Mouse (Mus musculus) CH12.LX (cell line): ENCODE data around the gene Gm1043. TPM values are rescaled to one million over a fixed set of nuclear protein-coding genes. Genes with fewer than 3 reads are reported as not detected.

Experiments
- DNase-seq: peaks from one replicate; pipeline ENCODE4 v3.0.0-alpha.2; 2013; ENCODE audit errors: extremely low read depth
- H3K27ac ChIP-seq: 2 replicates; pipeline ENCODE4 v1.5.1; 2012; ENCODE audit warnings: low read depth, mild to moderate bottlenecking, control low read depth, moderate library complexity; ENCODE audit not compliant: insufficient read depth
- H3K27me3 ChIP-seq: replicated peaks from 2 replicates; pipeline ENCODE3; 2012; ENCODE audit warnings: inconsistent platforms
- H3K36me3 ChIP-seq, 2 experiments: replicated peaks in 1 of 2; 2 replicates each; pipeline versions ENCODE3 to v1.6.1; 2012; ENCODE audit warnings: inconsistent platforms in 1 of 2, low read length in 1 of 2, mild to moderate bottlenecking in 1 of 2, mixed read lengths in 1 of 2, moderate library complexity in 1 of 2; ENCODE audit not compliant: control insufficient read depth in 1 of 2, insufficient read depth in 1 of 2
- H3K4me1 ChIP-seq, 2 experiments: 2 replicates each; pipeline ENCODE4 v1.6.1; 2012; ENCODE audit warnings: inconsistent platforms in 1 of 2, moderate library complexity in 1 of 2; ENCODE audit not compliant: insufficient read depth in 2 of 2, control insufficient read depth in 1 of 2
- H3K4me2 ChIP-seq: 2 replicates; pipeline ENCODE4 v1.6.1; 2012; ENCODE audit warnings: low read depth, mild to moderate bottlenecking, control low read depth; ENCODE audit not compliant: poor library complexity, insufficient read depth, severe bottlenecking
- H3K4me3 ChIP-seq, 3 experiments: fragments of 150-350 bp in 1 of 3; sonication (generic) in 1 of 3; replicated peaks in 1 of 3; 2 replicates each; pipeline versions ENCODE3 to v1.5.1; 2011 to 2012; ENCODE audit warnings: low read depth in 2 of 3, low read length in 2 of 3, mild to moderate bottlenecking in 2 of 3, moderate library complexity in 2 of 3, control low read depth in 1 of 3, improper control_type of control experiment in 1 of 3, inconsistent platforms in 1 of 3, mixed read lengths in 1 of 3; ENCODE audit not compliant: poor library complexity in 1 of 3
- H3K79me2 ChIP-seq: replicated peaks from 2 replicates; pipeline ENCODE4 v1.6.1; 2012; ENCODE audit warnings: mild to moderate bottlenecking, moderate library complexity; ENCODE audit not compliant: control insufficient read depth, poor library complexity, insufficient read depth, severe bottlenecking; ENCODE audit errors: extremely low read depth
- H3K9ac ChIP-seq: 2 replicates; pipeline ENCODE4 v1.6.1; 2012; ENCODE audit warnings: low read depth, mild to moderate bottlenecking, control low read depth, moderate library complexity; ENCODE audit not compliant: insufficient read depth
- H3K9me3 ChIP-seq: replicated peaks from 2 replicates; pipeline ENCODE3; 2012; ENCODE audit warnings: low read length, inconsistent platforms, mixed read lengths
- CTCF ChIP-seq, 2 experiments: IDR thresholded peaks in 1 of 2; conservative IDR thresholded peaks in 1 of 2; 2 replicates each; pipeline ENCODE4 v1.5.1; 2011 to 2012; ENCODE audit warnings: low read depth in 2 of 2, low read length in 2 of 2, improper control_type of control experiment in 1 of 2, inconsistent platforms in 1 of 2, mild to moderate bottlenecking in 1 of 2, moderate library complexity in 1 of 2
- EP300 ChIP-seq: IDR thresholded peaks from 2 replicates; pipeline ENCODE4 v1.6.1; 2011; ENCODE audit warnings: low read length, improper control_type of control experiment
- ETS1 ChIP-seq: conservative IDR thresholded peaks from 2 replicates; pipeline ENCODE4 v1.6.1; 2012; ENCODE audit warnings: low read depth, mild to moderate bottlenecking, inconsistent platforms, low read length, improper control_type of control experiment, moderate library complexity
- HCFC1 ChIP-seq: IDR thresholded peaks from 2 replicates; pipeline ENCODE4 v1.6.1; 2012; ENCODE audit warnings: low read depth, mild to moderate bottlenecking, inconsistent platforms, low read length, improper control_type of control experiment
- MAX ChIP-seq: IDR thresholded peaks from 2 replicates; pipeline ENCODE4 v1.6.1; 2011; ENCODE audit warnings: low read length, improper control_type of control experiment
- MAZ ChIP-seq: IDR thresholded peaks from 2 replicates; pipeline ENCODE4 v1.6.1; 2012; ENCODE audit warnings: low read depth, mild to moderate bottlenecking, inconsistent platforms, low read length, improper control_type of control experiment, moderate library complexity
- MYC ChIP-seq: IDR thresholded peaks from 2 replicates; pipeline ENCODE4 v1.6.1; 2011; ENCODE audit warnings: low read depth, mild to moderate bottlenecking, improper control_type of control experiment, low read length
- NRF1 ChIP-seq: IDR thresholded peaks from 2 replicates; pipeline ENCODE4 v1.6.1; 2014; ENCODE audit warnings: low read depth, mild to moderate bottlenecking, inconsistent platforms, low read length, improper control_type of control experiment, moderate library complexity
- POLR2AphosphoS2 ChIP-seq: IDR thresholded peaks from 2 replicates; pipeline ENCODE4 v1.6.1; 2011; ENCODE audit warnings: low read depth, low read length, improper control_type of control experiment
- RAD21 ChIP-seq: IDR thresholded peaks from 2 replicates; pipeline ENCODE4 v1.6.1; 2011; ENCODE audit warnings: low read depth, mild to moderate bottlenecking, low read length, improper control_type of control experiment, moderate library complexity
- SIN3A ChIP-seq: IDR thresholded peaks from 2 replicates; pipeline ENCODE4 v1.6.1; 2012; ENCODE audit warnings: low read length, improper control_type of control experiment, inconsistent platforms
- SMC3 ChIP-seq: IDR thresholded peaks from 2 replicates; pipeline ENCODE4 v1.6.1; 2011; ENCODE audit warnings: low read depth, low read length, improper control_type of control experiment
- TBP ChIP-seq: conservative IDR thresholded peaks from 2 replicates; pipeline ENCODE4 v1.6.1; 2011; ENCODE audit warnings: low read depth, low read length, improper control_type of control experiment
- USF1 ChIP-seq: IDR thresholded peaks from 2 replicates; pipeline ENCODE4 v1.6.1; 2014; ENCODE audit warnings: low read depth, mild to moderate bottlenecking, inconsistent platforms, low read length, improper control_type of control experiment
- ZC3H11A ChIP-seq: IDR thresholded peaks from 2 replicates; pipeline ENCODE4 v1.6.1; 2012; ENCODE audit warnings: low read depth, mild to moderate bottlenecking, inconsistent platforms, low read length, improper control_type of control experiment
- ZKSCAN1 ChIP-seq: IDR thresholded peaks from 2 replicates; pipeline ENCODE4 v1.6.1; 2012; ENCODE audit warnings: low read depth, inconsistent platforms, low read length, improper control_type of control experiment, borderline replicate concordance
- ZMIZ1 ChIP-seq: IDR thresholded peaks from 2 replicates; pipeline ENCODE4 v1.6.1; 2012; ENCODE audit warnings: low read depth, mild to moderate bottlenecking, inconsistent platforms, low read length, improper control_type of control experiment
- dilution Hi-C: fragments of 300-500 bp; cut with MboI; formaldehyde crosslinking; loops from 2 replicates; pipeline ENCODE4 v1.14.3; 2020; ENCODE audit warnings: low sequenced_read_pairs; ENCODE audit not compliant: extremely low pct_unique_long_range_greater_than_20kb, extremely low pct_ligation_motif_present
- in situ Hi-C: fragments of 300-500 bp; cut with MboI; formaldehyde crosslinking; loops from 3 replicates; pipeline ENCODE4 v1.14.3; 2019; ENCODE audit warnings: low sequenced_read_pairs, low pct_ligation_motif_present, low pct_unique_long_range_greater_than_20kb, mixed read lengths
- polyA plus RNA-seq: library from polyadenylated mRNA; unstranded; fragments of >175 nt; gene quantifications from 2 replicates; pipeline ENCODE4 v1.2.1, GENCODE M21; 2012; ENCODE audit warnings: low read depth; ENCODE audit not compliant: insufficient read length
- total RNA-seq, 2 experiments: library from RNA; depleted of rRNA; stranded (reverse); fragments of 300-350 nt in 1 of 2; fragments of >200 nt in 1 of 2; gene quantifications; 2 replicates each; pipeline ENCODE4 v1.2.3; 2012 to 2014

Gene Gm1043
- total and polyA plus RNA-seq, 3 experiments = not detected

GRCm38 (mm10) chr5:37180624-37181023, 95.5 kb downstream of the Gm1043 start:
- TF ChIP-seq ZKSCAN1 (no peak), RAD21 (peak; percentile 45), CTCF (conservative IDR thresholded peaks at IDR 0.05 in 1 of 2, IDR thresholded peaks at IDR 0.05 in 1 of 2; ENCODE audit: low read depth in 2 of 2, low read length in 2 of 2) (peak; percentile 14 to 56; a peak in 3 of 4 replicates), ETS1 (no peak), ZMIZ1 (no peak), SMC3 (peak; percentile 27)
- no peak overlapping the region for H3K4me3 ChIP-seq
- H3K4me1 ChIP-seq = no peaks in the 10 kb centered on the region
- peak; percentile 5 for DNase-seq
- H3K27me3 ChIP-seq = peaks cover 68% of the 10 kb centered on the region
- dilution Hi-C loops (no loop called here), in situ Hi-C loops (no loop called here)
- H3K9ac ChIP-seq = no peak overlapping the region
- peaks cover 9% of the 10 kb centered on the region for H3K9me3 ChIP-seq
- no peaks in the 10 kb centered on the region for H3K36me3 ChIP-seq
- H3K79me2 ChIP-seq = no peaks in the 10 kb centered on the region
- H3K27ac ChIP-seq = no peak overlapping the region
- H3K4me2 ChIP-seq = no peak overlapping the region

- Histone ChIP-seq H3K4me2 (no peak overlapping the region), H3K4me3 (no peak overlapping the region), H3K27ac (no peak overlapping the region), H3K4me1 (no peaks in the 10 kb centered on the region), H3K9ac (no peak overlapping the region), H3K9me3 (peaks cover 9% of the 10 kb centered on the region), H3K79me2 (no peaks in the 10 kb centered on the region), H3K27me3 (peaks cover 70% of the 10 kb centered on the region), H3K36me3 (no peaks in the 10 kb centered on the region)
- in situ Hi-C loops (no loop called here), dilution Hi-C loops (no loop called here)
- TF ChIP-seq NRF1 (no peak), USF1 (no peak), SIN3A (no peak), ZC3H11A (no peak), TBP (no peak), ETS1 (no peak), MAX (no peak), POLR2AphosphoS2 (no peak)
- no peak for DNase-seq
Observed at GRCm38 (mm10) chr5:37184605-37185004, 99.4 kb downstream of the Gm1043 start.

- Histone ChIP-seq H3K27me3 (peaks cover 92% of the 10 kb centered on the region), H3K27ac (no peak overlapping the region), H3K4me3 (no peak overlapping the region), H3K36me3 (no peaks in the 10 kb centered on the region), H3K4me1 (no peaks in the 10 kb centered on the region), H3K79me2 (no peaks in the 10 kb centered on the region), H3K9ac (no peak overlapping the region), H3K4me2 (no peak overlapping the region), H3K9me3 (no peaks in the 10 kb centered on the region)
- DNase-seq = no peak
- dilution Hi-C loops (no loop called here), in situ Hi-C loops (no loop called here)
- TF ChIP-seq POLR2AphosphoS2 (no peak), MYC (no peak), HCFC1 (no peak), EP300 (no peak), ZMIZ1 (no peak), CTCF (conservative IDR thresholded peaks at IDR 0.05 in 1 of 2, IDR thresholded peaks at IDR 0.05 in 1 of 2; ENCODE audit: low read depth in 2 of 2, low read length in 2 of 2) (no peak), TBP (no peak), MAZ (no peak)
Observed at GRCm38 (mm10) chr5:37190378-37190777, 105.2 kb downstream of the Gm1043 start.
